Mouse (Mus musculus): ENCODE data around the gene Actg1.
"Not testable (repeated sequence)": the region's sequence is repeated elsewhere in the genome, so short reads cannot be mapped to it uniquely, and the experiment has no call there.

GRCm38 (mm10) chr11:120346383-120347034 lies 1.8 kb downstream of the Actg1 start:
- not testable (repeated sequence) for TF ChIP-seq CTCF (IDR thresholded peaks at IDR 0.05; ENCODE audit: low read depth, low read length); POLR2A (IDR thresholded peaks at IDR 0.05; ENCODE audit: extremely low read depth, insufficient read depth, low read length)
